Mouse (Mus musculus) stomach, postnatal 0 days (tissue): Measurements from ENCODE around the gene Phldb2. TPM values are rescaled to one million over a fixed set of nuclear protein-coding genes. Genes with fewer than 3 reads are reported as not detected.

ENCODE experiments used
- ATAC-seq: fragments of 200-750 bp; cut with Nextera tagmentation; 2 replicates; pipeline ENCODE4 v1.8.0; 2017; ENCODE audit not compliant: low FRiP score, low TSS enrichment
- DNase-seq: peaks from one replicate; pipeline ENCODE4 v3.0.0-alpha.2; 2016; ENCODE audit warnings: low spot score
- H3K27ac ChIP-seq: fragments of 300-500 bp; sonication (generic); replicated peaks from 2 replicates; pipeline ENCODE4 v1.5.1; 2014; ENCODE audit warnings: mild to moderate bottlenecking, control low read depth
- H3K27me3 ChIP-seq: fragments of 300-500 bp; sonication (generic); 2 replicates; pipeline ENCODE4 v1.6.1; 2014; ENCODE audit warnings: low read length; ENCODE audit not compliant: control insufficient read depth, insufficient read depth
- H3K36me3 ChIP-seq: fragments of 300-500 bp; sonication (generic); 2 replicates; pipeline ENCODE4 v1.6.1; 2014; ENCODE audit warnings: low read length, mixed read lengths; ENCODE audit not compliant: control insufficient read depth, insufficient read depth
- H3K4me1 ChIP-seq: fragments of 300-500 bp; sonication (generic); replicated peaks from 2 replicates; pipeline ENCODE4 v1.6.1; 2014; ENCODE audit warnings: antibody characterized with exemption; ENCODE audit not compliant: control insufficient read depth, insufficient read depth
- H3K4me2 ChIP-seq: fragments of 300-500 bp; sonication (generic); replicated peaks from 2 replicates; pipeline ENCODE4 v1.6.1; 2014; ENCODE audit warnings: low read depth, mild to moderate bottlenecking, control low read depth, moderate library complexity
- H3K4me3 ChIP-seq: fragments of 300-500 bp; sonication (generic); 2 replicates; pipeline ENCODE4 v1.5.1; 2014; ENCODE audit warnings: low read depth, low read length, control low read depth
- H3K9ac ChIP-seq: fragments of 300-500 bp; sonication (generic); 2 replicates; pipeline ENCODE4 v1.6.1; 2014; ENCODE audit warnings: mild to moderate bottlenecking, low read length, control low read depth, mixed read lengths
- H3K9me3 ChIP-seq: fragments of 300-500 bp; sonication (generic); 2 replicates; pipeline ENCODE4 v1.6.1; 2016; ENCODE audit warnings: low read length; ENCODE audit not compliant: control insufficient read depth
- CTCF ChIP-seq: IDR thresholded peaks from 2 replicates; pipeline ENCODE4 v1.5.1; 2016; ENCODE audit warnings: antibody characterized with exemption, low read depth, mild to moderate bottlenecking, moderate library complexity
- EP300 ChIP-seq: optimal IDR thresholded peaks from 2 replicates; pipeline ENCODE3; 2016; ENCODE audit warnings: antibody characterized with exemption
- WGBS: fragments of 180-500 bp; shearing (Covaris S2); extraction: QIAGEN DNeasy Blood & Tissue Kit; methylation state at CpG from one replicate; pipeline ENCODE4 v1.1.7; 2014; 5-methylcytosine and 5-hydroxymethylcytosine counted together
- polyA plus RNA-seq: library from polyadenylated mRNA; unstranded; fragments of >200 nt; fragmentation: Nextera tagmentation; extraction: Ambion mirVana; gene quantifications from 2 replicates; pipeline ENCODE4 v1.2.1, GENCODE M21; 2015

Phldb2 gene
- polyA plus RNA-seq, 1 experiment from 2014 or later = 13.2 TPM

GRCm38 (mm10) chr16:45841016-45841415, 112.4 kb downstream of the Phldb2 start:
- no peaks in the 10 kb centered on the region for H3K27me3 ChIP-seq
- DNase-seq (no peak), ATAC-seq (no peak)
- H3K9ac ChIP-seq = no peak overlapping the region
- no peak for TF ChIP-seq CTCF
- no peak for TF ChIP-seq EP300
- 85% methylated on average over 3 of the region's 3 CpGs for WGBS
- H3K4me1 ChIP-seq = 0 out of 2 replicates have a peak, but pooled peaks cover 3% of the 10 kb centered on the region
- no peaks in the 10 kb centered on the region for H3K9me3 ChIP-seq
- no peak overlapping the region for H3K27ac ChIP-seq
- no peak overlapping the region for H3K4me3 ChIP-seq
- no peak overlapping the region for H3K4me2 ChIP-seq
- no peaks in the 10 kb centered on the region for H3K36me3 ChIP-seq

- peak; percentile 97 for ATAC-seq
These were observed 115.7 kb downstream of the Phldb2 start for GRCm38 (mm10) chr16:45837541-45838342.

DNA sequence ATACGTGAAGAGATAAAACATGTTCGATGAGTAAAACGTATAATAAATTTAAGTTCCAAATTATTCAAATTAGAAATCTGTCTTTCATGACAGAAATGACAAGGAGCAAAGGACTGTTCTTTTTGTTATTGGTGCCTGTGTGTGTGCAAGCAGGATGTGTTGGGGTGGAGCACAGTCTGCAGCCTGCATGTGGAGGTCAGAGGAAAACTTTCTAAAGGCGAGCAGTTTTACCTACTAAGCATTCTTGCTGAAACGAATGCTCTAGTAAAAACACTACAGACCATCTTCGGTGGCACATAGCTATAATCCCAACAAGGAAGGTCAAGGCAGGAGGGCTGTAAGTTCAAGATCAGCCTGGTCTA, 120.7 kb downstream of the Phldb2 start:
- ATAC-seq (no peak), DNase-seq (no peak)
- no peaks in the 10 kb centered on the region for H3K36me3 ChIP-seq
- H3K4me3 ChIP-seq = no peak overlapping the region
- H3K4me2 ChIP-seq = no peak overlapping the region
- no peak overlapping the region for H3K9ac ChIP-seq
- H3K27ac ChIP-seq = no peak overlapping the region
- H3K27me3 ChIP-seq = no peaks in the 10 kb centered on the region
- H3K9me3 ChIP-seq = no peaks in the 10 kb centered on the region
- no peak for TF ChIP-seq CTCF
- TF ChIP-seq EP300 = no peak
- 17% methylated on average over 6 of the region's 6 CpGs for WGBS
- H3K4me1 ChIP-seq = no peaks in the 10 kb centered on the region

More at GRCm38 (mm10) chr16:45837541-45838342, 115.7 kb downstream of the Phldb2 start:
- Histone ChIP-seq H3K9me3 (no peaks in the 10 kb centered on the region), H3K4me3 (no peak overlapping the region), H3K36me3 (no peaks in the 10 kb centered on the region), H3K9ac (no peak overlapping the region), H3K27me3 (no peaks in the 10 kb centered on the region), H3K4me1 (0 out of 2 replicates have a peak, but pooled peaks cover 3% of the 10 kb centered on the region), H3K27ac (peak overlapping the region; percentile 61), H3K4me2 (no peak overlapping the region)
- 40% methylated on average over 5 of the region's 5 CpGs for WGBS
- DNase-seq = peak; percentile 60
- TF ChIP-seq EP300 (no peak), CTCF (no peak)

DNA sequence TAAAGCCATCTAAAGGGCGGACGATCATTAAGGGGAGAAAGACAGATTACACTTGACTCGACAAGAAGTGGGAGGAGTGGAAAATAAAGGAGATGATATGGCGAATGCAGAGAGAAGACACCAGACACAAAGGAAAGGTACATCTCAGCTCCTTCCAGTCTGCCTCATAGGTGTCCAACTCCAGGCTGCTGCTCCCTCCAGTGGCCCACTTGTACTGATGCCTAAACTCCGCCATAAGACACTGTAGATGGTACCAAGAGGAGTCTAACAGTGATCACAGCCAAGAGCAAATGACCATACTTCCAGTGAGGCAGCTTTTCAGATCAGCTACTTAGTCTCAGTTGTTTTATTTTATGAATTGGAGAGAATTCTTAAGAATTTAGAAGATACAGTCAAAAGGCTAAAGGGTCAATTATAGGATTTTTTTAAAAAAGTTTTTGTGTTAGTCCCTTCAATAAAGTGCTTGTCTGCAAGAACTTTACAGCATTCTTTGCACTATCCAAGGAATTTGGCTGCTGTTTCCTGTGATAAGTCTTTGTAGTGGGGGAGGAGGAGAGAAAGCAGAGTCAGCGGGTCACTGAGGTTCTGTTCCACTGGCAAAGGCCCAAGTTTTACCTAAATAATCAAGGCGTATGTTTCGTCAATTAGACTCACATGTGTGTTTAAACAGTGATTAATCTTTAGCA, 121.2 kb downstream of the Phldb2 start:
- no peaks in the 10 kb centered on the region for H3K9me3 ChIP-seq
- no peak overlapping the region for H3K4me3 ChIP-seq
- TF ChIP-seq CTCF = peak; percentile 60
- no peak for TF ChIP-seq EP300
- 40% methylated on average over 8 of the region's 8 CpGs for WGBS
- H3K27ac ChIP-seq = no peak overlapping the region
- no peaks in the 10 kb centered on the region for H3K36me3 ChIP-seq
- H3K4me1 ChIP-seq = no peaks in the 10 kb centered on the region
- H3K27me3 ChIP-seq = no peaks in the 10 kb centered on the region
- DNase-seq (no peak), ATAC-seq (no peak)
- no peak overlapping the region for H3K4me2 ChIP-seq
- H3K9ac ChIP-seq = no peak overlapping the region

GRCm38 (mm10) chr16:45831094-45831872, 122.1 kb downstream of the Phldb2 start:
- WGBS = 43% methylated on average over 4 of the region's 4 CpGs
- Histone ChIP-seq H3K9me3 (no peaks in the 10 kb centered on the region), H3K4me2 (no peak overlapping the region), H3K36me3 (no peaks in the 10 kb centered on the region), H3K4me1 (no peaks in the 10 kb centered on the region), H3K27ac (0 out of 2 replicates have a peak overlapping the region, but pooled peaks have one; percentile 4), H3K9ac (no peak overlapping the region), H3K4me3 (no peak overlapping the region), H3K27me3 (no peaks in the 10 kb centered on the region)
- no peak for DNase-seq
- no peak for TF ChIP-seq CTCF
- no peak for TF ChIP-seq EP300
- no peak for ATAC-seq
